Mouse (Mus musculus) heart, embryonic 12.5 days (tissue): ENCODE results near the gene Ddrgk1. TPM values are rescaled to one million over a fixed set of nuclear protein-coding genes. Genes with fewer than 3 reads are reported as not detected.

ENCODE experiments used
- ATAC-seq: fragments of 200-750 bp; cut with Nextera tagmentation; 2 replicates; pipeline ENCODE4 v1.8.0; 2017; ENCODE audit warnings: moderate TSS enrichment, moderate library complexity; ENCODE audit not compliant: insufficient number of reproducible peaks, low FRiP score
- H3K27ac ChIP-seq: fragments of 300-500 bp; sonication (generic); 2 replicates; pipeline ENCODE4 v1.5.1; 2016; ENCODE audit warnings: mild to moderate bottlenecking, moderate library complexity; ENCODE audit not compliant: poor library complexity, severe bottlenecking
- H3K27me3 ChIP-seq: fragments of 300-500 bp; sonication (generic); replicated peaks from 2 replicates; pipeline ENCODE4 v1.6.1; 2016; ENCODE audit warnings: mild to moderate bottlenecking, moderate library complexity
- H3K36me3 ChIP-seq: fragments of 300-500 bp; sonication (generic); 2 replicates; pipeline ENCODE4 v1.6.1; 2016; ENCODE audit warnings: mild to moderate bottlenecking, moderate library complexity
- H3K4me1 ChIP-seq: fragments of 300-500 bp; sonication (generic); replicated peaks from 2 replicates; pipeline ENCODE4 v1.6.1; 2016; ENCODE audit warnings: mild to moderate bottlenecking
- H3K4me2 ChIP-seq: fragments of 300-500 bp; sonication (generic); 2 replicates; pipeline ENCODE4 v1.6.1; 2016; ENCODE audit warnings: mild to moderate bottlenecking, moderate library complexity
- H3K4me3 ChIP-seq: fragments of 300-500 bp; sonication (generic); 2 replicates; pipeline ENCODE4 v1.5.1; 2016; ENCODE audit warnings: mild to moderate bottlenecking
- H3K9ac ChIP-seq: fragments of 300-500 bp; sonication (generic); 2 replicates; pipeline ENCODE4 v1.6.1; 2016; ENCODE audit warnings: mild to moderate bottlenecking, moderate library complexity
- H3K9me3 ChIP-seq: fragments of 300-500 bp; sonication (generic); replicated peaks from 2 replicates; pipeline ENCODE4 v1.6.1; 2016; ENCODE audit warnings: mild to moderate bottlenecking, moderate library complexity
- WGBS: fragments of 180-500 bp; shearing (Covaris S2); methylation state at CpG from one replicate; pipeline ENCODE4 v1.1.7; 2016; 5-methylcytosine and 5-hydroxymethylcytosine counted together
- polyA plus RNA-seq: library from polyadenylated mRNA; unstranded; fragments of >200 nt; fragmentation: Nextera tagmentation; extraction: Ambion mirVana; gene quantifications from 2 replicates; pipeline ENCODE4 v1.2.1, GENCODE M21; 2016

The Ddrgk1 gene
- 44.5 and 46.3 TPM in 2 replicates for polyA plus RNA-seq

DNA sequence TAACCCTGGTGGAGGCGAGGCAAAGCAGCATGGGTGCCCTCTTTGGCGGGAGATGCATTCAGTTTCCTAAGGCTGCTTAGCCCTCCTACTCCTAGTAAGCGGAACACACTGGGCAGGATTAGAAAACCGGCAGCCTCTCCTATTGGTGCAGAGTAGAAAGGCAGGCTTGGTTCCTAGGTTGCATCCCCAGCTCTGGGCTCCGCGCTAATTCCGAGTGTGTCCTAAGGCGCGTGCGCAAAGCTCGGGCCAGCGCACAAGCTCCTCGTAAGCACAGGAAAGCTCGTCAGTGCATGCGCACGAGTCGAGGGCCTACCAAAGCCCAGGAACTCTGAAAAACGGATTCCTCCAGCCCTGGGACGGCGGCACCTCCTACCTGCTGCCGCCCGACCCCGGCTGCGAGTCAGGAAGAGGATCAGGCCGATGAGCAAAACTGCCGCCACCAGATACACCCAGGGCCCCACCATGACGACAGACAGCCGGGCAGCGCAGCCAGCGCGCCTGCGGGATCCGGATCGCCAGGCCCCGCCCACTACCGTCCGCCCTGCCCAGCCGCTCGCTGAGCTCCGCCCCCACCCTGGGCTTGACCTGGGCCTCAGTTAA lies at the start of gene Ddrgk1:
Ddrgk1 (minus strand) TSS at position 558 of the 600 bp plus-strand sequence.
- H3K4me1 ChIP-seq: peaks cover 23% of the 10 kb centered on the region
- peaks cover 33% of the 10 kb centered on the region for H3K36me3 ChIP-seq
- WGBS: under 1% methylated on average over 40 of the region's 40 CpGs
- H3K9ac ChIP-seq: peak within 1 kb of the TSS; percentile 81
- H3K27ac ChIP-seq: peak within 1 kb of the TSS; percentile 98
- H3K4me3 ChIP-seq: peak within 1 kb of the TSS; percentile 60
- H3K9me3 ChIP-seq: no peaks in the 10 kb centered on the region
- peak within 1 kb of the TSS; percentile 69 for H3K4me2 ChIP-seq
- peak; percentile 96 for ATAC-seq
- no peaks in the 10 kb centered on the region for H3K27me3 ChIP-seq

DNA sequence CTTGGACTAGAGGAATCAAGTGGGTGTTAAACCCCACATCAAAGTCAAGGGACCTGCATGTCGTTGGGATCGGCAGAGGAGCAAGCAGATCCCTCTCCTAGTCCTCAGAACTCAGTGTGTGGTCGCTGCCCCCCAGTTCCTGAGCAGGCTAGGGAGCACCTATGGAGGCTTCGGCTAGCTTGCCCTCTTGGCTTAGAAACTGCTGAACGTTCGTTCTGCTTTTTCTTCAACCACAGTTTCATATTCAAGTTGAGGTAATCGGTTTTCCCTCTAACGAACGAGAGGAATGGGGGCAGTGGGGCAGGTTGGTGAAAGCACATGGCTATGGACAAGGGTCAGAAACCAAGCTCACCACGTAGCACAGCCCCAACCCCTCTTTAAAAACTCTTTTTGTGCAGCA lies 42.6 kb upstream of the Ddrgk1 start:
- 57% methylated on average over 10 of the region's 10 CpGs for whole genome bisulfite sequencing
- ATAC-seq: no peak
- H3K9me3 ChIP-seq: no peaks in the 10 kb centered on the region
- no peak overlapping the region for H3K27ac ChIP-seq
- H3K4me1 ChIP-seq: peaks cover 14% of the 10 kb centered on the region
- no peak overlapping the region for H3K9ac ChIP-seq
- peaks cover 45% of the 10 kb centered on the region for H3K36me3 ChIP-seq
- H3K4me2 ChIP-seq: no peak overlapping the region
- H3K27me3 ChIP-seq: no peaks in the 10 kb centered on the region
- no peak overlapping the region for H3K4me3 ChIP-seq

DNA sequence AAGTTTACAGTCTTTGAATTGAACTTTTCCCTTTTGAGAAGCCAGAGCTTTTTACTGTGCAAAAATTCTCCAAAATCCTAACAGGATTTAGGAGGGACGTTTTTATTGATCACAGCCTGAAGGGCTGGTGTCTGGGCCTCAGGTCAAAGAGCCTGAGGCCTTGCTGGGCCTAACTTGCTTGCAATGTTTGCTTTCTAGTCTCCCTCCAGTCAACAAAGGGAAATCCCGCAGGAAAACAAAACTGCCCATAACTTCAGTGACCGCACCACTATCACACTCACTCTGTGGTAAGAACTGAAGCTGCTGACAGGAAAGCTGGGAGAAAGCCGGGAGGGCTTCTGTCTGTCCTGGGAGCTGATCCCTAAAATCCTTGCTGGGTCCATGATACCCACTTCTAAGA lies 42.1 kb upstream of the Ddrgk1 start:
- H3K4me3 ChIP-seq: no peak overlapping the region
- peaks cover 14% of the 10 kb centered on the region for H3K4me1 ChIP-seq
- H3K27ac ChIP-seq: no peak overlapping the region
- 55% methylated on average over 4 of the region's 4 CpGs for WGBS
- H3K4me2 ChIP-seq: no peak overlapping the region
- ATAC-seq: no peak
- no peak overlapping the region for H3K9ac ChIP-seq
- no peaks in the 10 kb centered on the region for H3K27me3 ChIP-seq
- peaks cover 40% of the 10 kb centered on the region for H3K36me3 ChIP-seq
- H3K9me3 ChIP-seq: no peaks in the 10 kb centered on the region

DNA sequence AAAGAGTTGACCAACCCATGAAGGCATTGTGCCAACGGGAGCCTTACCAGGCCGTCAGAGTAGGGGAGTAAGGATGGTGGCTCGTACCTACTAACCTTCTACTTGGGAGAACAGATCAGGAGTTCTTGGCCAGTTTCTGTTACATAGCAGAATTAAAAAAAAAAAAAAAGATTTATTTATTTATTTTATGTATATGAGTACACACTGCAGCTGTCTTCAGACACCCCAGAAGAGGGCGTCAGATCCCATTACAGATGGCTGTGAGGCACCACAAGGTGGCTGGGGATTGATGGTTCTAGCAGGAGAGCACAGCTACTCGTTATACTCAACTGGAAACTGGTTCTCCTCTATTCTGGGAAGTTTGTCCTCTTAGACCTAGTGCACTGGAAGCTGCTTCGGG lies 40.7 kb upstream of the Ddrgk1 start:
- Histone ChIP-seq H3K4me1 (peaks cover 14% of the 10 kb centered on the region), H3K9ac (no peak overlapping the region), H3K4me2 (no peak overlapping the region), H3K27ac (no peak overlapping the region), H3K4me3 (no peak overlapping the region), H3K27me3 (0 out of 2 replicates have a peak, but pooled peaks cover 6% of the 10 kb centered on the region), H3K9me3 (no peaks in the 10 kb centered on the region), H3K36me3 (peaks cover 26% of the 10 kb centered on the region)
- no peak for ATAC-seq
- 70% methylated on average over 6 of the region's 6 CpGs for WGBS

DNA sequence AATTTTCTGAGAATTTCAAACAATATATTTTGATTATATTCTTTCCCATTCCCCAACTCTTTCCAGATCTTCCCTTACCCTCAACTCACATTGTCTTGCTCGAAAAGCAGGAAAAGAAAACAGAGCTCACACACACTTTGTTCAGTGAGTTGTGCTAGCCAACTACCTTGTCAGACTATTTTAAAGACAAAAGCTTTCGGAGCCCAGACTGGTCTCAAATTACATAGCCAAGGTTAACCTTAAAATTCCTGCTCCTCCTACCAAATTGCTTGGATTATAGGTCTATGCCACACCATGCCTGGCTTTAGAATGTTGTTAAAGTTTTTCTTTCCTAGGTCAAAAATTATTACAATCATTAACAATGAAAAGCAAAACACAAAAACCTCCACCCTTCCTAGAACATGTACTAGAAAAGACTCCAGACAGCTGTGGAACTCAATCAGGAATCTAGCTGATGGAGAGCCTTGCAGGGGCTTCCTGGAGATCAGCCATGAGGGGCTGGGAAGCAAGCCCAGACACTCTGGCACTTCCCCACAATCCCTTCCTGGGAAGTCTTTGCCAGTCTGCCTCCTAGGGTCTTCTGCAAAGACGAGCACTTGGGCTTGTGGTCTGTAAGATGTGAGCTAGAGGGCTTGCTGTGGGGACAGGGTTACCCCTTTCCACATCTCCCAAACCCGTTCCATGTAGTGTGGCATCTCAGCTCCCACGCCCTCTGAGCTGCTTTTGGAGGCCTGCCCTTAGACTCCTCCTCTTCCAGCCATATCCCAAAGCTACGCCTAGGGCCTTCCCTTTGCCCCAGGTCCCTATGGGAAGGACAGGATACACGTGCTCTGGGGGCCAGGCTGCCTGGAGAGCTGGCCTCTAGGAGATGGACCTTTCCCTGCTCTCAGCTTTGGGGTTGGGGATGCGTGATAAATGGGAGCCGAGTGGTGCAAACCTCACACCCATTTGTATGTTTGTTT lies 39.9 kb upstream of the Ddrgk1 start:
- WGBS: 57% methylated on average over 9 of the region's 9 CpGs
- peaks cover 18% of the 10 kb centered on the region for H3K36me3 ChIP-seq
- H3K4me2 ChIP-seq: no peak overlapping the region
- no peak overlapping the region for H3K27ac ChIP-seq
- peaks cover 15% of the 10 kb centered on the region; the same call in 1 of the 2 replicates for H3K27me3 ChIP-seq
- no peak for ATAC-seq
- peaks cover 14% of the 10 kb centered on the region for H3K4me1 ChIP-seq
- H3K9me3 ChIP-seq: no peaks in the 10 kb centered on the region
- H3K4me3 ChIP-seq: no peak overlapping the region
- H3K9ac ChIP-seq: no peak overlapping the region

GRCm38 (mm10) chr2:130697821-130698266 lies 33.4 kb upstream of the Ddrgk1 start:
- Histone ChIP-seq H3K9ac (peak overlapping the region; percentile 61), H3K4me3 (peak overlapping the region; percentile 63), H3K36me3 (no peaks in the 10 kb centered on the region), H3K4me1 (peaks cover 16% of the 10 kb centered on the region), H3K9me3 (no peaks in the 10 kb centered on the region), H3K27me3 (peaks cover 70% of the 10 kb centered on the region), H3K4me2 (peak overlapping the region; percentile 99), H3K27ac (no peak overlapping the region)
- 2% methylated on average over 14 of the region's 14 CpGs for WGBS
- ATAC-seq: 0 out of 2 replicates have a peak, but pooled peaks have one; percentile 29

DNA sequence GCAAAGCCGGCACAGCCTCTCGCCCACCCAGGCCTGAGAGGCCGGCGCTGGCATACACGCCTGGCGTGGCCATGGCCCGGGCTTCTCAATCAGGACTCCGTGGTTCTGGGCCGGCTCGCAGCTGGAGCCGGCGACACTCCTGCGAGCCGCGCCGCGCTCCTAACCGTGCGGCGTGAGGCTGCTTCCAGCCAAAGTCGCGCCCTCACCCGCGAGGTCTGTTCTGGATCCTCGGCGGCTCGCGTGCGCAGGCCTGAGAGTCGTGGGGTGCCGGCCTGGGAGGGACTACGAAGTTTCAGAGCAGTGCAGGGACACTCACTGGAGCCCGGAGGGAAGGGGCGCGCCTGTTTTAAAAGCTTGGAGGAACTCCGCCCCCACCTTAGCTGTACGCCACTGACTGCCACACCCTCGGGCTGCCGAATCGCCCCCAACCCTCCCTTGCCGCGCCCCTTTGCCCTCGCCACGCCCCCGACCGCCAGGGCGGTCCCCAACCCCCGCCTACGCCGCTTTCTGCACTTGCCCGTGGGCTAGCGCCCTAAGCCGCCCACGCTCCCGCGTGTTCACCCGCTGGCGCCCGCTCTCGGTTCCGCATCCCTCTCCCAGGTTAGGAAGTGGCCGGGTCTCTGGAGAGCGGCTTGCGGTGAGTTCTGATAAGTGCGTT lies 32.8 kb upstream of the Ddrgk1 start, which contains the start of gene Slc4a11:
Slc4a11 (minus strand) TSS at position 367 of the 658 bp plus-strand sequence.
- under 1% methylated on average over 64 of the region's 65 CpGs for WGBS
- H3K9ac ChIP-seq: peak within 1 kb of the TSS; percentile 61
- peak within 1 kb of the TSS; percentile 99 for H3K4me2 ChIP-seq
- no peaks in the 10 kb centered on the region for H3K36me3 ChIP-seq
- H3K27me3 ChIP-seq: peaks cover 70% of the 10 kb centered on the region
- peak; percentile 64 for ATAC-seq
- H3K4me3 ChIP-seq: peak within 1 kb of the TSS; percentile 63
- no peaks in the 10 kb centered on the region for H3K9me3 ChIP-seq
- no peak within 1 kb of the TSS for H3K27ac ChIP-seq
- peaks cover 16% of the 10 kb centered on the region for H3K4me1 ChIP-seq

DNA sequence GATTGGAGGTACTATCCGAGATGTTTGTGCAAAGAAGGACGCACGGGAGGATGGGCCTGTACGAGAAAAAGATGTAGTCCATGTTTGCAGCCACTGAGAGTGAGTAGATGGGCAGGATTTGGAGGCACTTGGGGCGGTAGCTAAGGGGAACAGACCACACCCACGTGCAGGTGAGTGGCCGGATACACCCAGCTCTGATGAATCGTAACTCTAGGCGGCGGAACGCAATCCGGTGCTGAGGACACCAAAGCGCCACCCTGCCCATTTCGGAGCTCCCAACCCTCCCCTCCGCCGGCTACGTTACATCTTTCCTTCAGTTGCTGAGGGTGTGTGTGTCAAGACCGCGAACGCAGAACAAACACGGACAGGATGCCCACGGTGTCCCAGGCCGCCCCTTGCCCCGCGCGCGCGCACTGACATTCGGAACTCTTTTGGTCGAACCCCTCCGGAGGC lies 32.3 kb upstream of the Ddrgk1 start:
- H3K36me3 ChIP-seq: no peaks in the 10 kb centered on the region
- peak overlapping the region; percentile 63 for H3K4me3 ChIP-seq
- H3K9ac ChIP-seq: peak overlapping the region; percentile 61
- H3K9me3 ChIP-seq: no peaks in the 10 kb centered on the region
- no peak overlapping the region for H3K27ac ChIP-seq
- peaks cover 16% of the 10 kb centered on the region for H3K4me1 ChIP-seq
- no peak for ATAC-seq
- peaks cover 70% of the 10 kb centered on the region for H3K27me3 ChIP-seq
- 2% methylated on average over 31 of the region's 31 CpGs for WGBS
- peak overlapping the region; percentile 99 for H3K4me2 ChIP-seq

GRCm38 (mm10) chr2:130693563-130693962 lies 29.1 kb upstream of the Ddrgk1 start:
- no peaks in the 10 kb centered on the region for H3K9me3 ChIP-seq
- ATAC-seq: no peak
- no peak overlapping the region for H3K27ac ChIP-seq
- H3K9ac ChIP-seq: no peak overlapping the region
- no peak overlapping the region for H3K4me3 ChIP-seq
- H3K4me2 ChIP-seq: no peak overlapping the region
- no peaks in the 10 kb centered on the region for H3K36me3 ChIP-seq
- H3K27me3 ChIP-seq: peaks cover 52% of the 10 kb centered on the region
- 32% methylated on average over 3 of the region's 3 CpGs for WGBS
- peaks cover 16% of the 10 kb centered on the region for H3K4me1 ChIP-seq

DNA sequence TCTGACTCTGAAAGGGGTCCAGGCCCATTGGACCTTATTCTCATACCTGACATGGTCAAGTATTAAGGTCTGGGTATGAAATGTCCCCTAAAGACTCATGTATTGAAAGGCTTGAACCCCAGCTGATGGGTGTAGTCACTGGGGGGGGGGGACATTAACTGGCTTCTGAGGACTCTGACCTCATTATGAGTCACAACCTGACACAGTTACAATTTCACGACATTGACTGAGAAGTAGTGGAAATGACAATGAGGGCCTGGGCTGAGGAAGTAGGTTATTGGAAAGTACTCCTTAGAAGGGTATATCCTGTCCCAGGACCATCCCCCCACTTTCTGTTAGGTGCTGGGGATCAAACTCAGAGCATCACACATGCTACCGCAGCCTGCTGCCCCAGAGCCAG lies 24.6 kb upstream of the Ddrgk1 start:
- WGBS: 52% methylated on average over 2 of the region's 2 CpGs
- Histone ChIP-seq H3K27ac (no peak overlapping the region), H3K4me2 (no peak overlapping the region), H3K4me1 (no peaks in the 10 kb centered on the region), H3K27me3 (peaks cover 6% of the 10 kb centered on the region; the same call in 1 of the 2 replicates), H3K36me3 (peaks cover 9% of the 10 kb centered on the region), H3K4me3 (no peak overlapping the region), H3K9me3 (no peaks in the 10 kb centered on the region), H3K9ac (no peak overlapping the region)
- no peak for ATAC-seq
